Mouse (Mus musculus) liver, adult 2 months (tissue): ENCODE measurements around the gene A930018P22Rik.

Source experiments
- CTCF ChIP-seq: fragments of 200-500 bp; IDR thresholded peaks from 2 replicates; pipeline ENCODE4 v1.5.1; 2011; ENCODE audit warnings: low read depth, low read length, control low read depth
- POLR2A ChIP-seq: fragments of 200-500 bp; IDR thresholded peaks from 2 replicates; pipeline ENCODE4 v1.6.1; 2011; ENCODE audit warnings: low read length, control low read depth; ENCODE audit not compliant: insufficient read depth; ENCODE audit errors: extremely low read depth

DNA sequence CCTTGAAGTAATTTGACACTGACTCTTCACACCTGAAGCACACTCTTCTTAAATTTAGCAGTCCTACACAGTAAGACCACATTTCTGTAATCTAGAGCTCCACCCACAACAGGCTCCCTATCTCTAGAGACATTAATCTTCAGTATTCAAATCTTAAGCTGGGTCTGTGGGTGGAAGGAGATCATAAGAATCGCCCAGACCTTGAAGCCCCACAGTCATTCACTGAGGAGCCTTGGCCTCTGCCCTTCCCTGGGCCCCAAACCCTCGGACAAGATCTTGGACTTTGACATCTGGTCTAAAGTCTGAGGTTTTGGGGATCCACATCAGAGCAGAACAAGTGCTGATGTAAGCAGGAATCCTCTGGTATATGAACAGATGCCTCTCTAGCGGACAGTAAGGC is 971 bp downstream of the A930018P22Rik start:
- TF ChIP-seq CTCF: no peak
- TF ChIP-seq POLR2A: no peak
